In the genomic region with DNA sequence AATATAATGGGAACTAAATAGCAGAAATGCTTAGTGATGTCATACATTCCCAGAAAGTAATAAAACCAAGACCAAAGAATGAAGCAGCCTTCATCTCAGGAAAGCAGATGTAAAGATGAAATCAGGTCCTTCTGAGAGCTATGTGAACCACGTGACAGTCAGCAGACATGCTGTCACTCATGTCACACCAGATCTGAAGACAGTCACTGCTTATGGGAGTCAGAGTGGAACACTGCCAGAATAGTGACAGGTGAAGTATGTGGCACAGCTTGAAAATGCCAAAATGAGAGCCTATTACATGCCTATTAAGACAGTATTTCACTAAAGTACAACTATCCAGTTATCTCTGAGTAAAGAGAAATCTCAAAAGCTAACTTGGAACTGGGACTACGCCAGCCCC, we compare ENCODE assay signal across 27 mouse cellular contexts. TPM values are rescaled to one million over a fixed set of nuclear protein-coding genes. Genes with fewer than 3 reads are reported as not detected.
A peak's percentile ranks its signal among the peaks of the same experiment; 100 is the strongest.
DNase-seq lines count a peak whose midpoint lies in the region; ATAC-seq and TF ChIP-seq lines count a peak whose summit lies in the region.
"Had no signal": no experiment of that assay in that cellular context is flagged by ENCODE, and none has a peak within 500 bp of the region (broad histone marks: within the 10 kb centered on the region; RNA-seq: fewer than 3 reads in every experiment).

No protein-coding gene starts in this region.

- H3K4me2 ChIP-seq in heart, embryonic 13.5 days = no peak overlapping the region
- H3K4me2 ChIP-seq in limb, embryonic 13.5 days (replicated peaks) = no peak overlapping the region
- no peak overlapping the region for H3K4me2 ChIP-seq in forebrain, postnatal 0 days (ENCODE audit: low read depth)
- H3K4me2 ChIP-seq: embryonic facial prominence, embryonic 12.5 days; heart, embryonic 11.5 days; midbrain, embryonic 12.5 days; stomach, embryonic 15.5 days had no signal

- WGBS in heart, embryonic 13.5 days = 59% methylated on average over 2 of the region's 2 CpGs
- 64% methylated on average over 2 of the region's 2 CpGs for WGBS in heart, adult 2 months
- WGBS in limb, embryonic 13.5 days = 72% methylated on average over 2 of the region's 2 CpGs
- 88% methylated on average over 2 of the region's 2 CpGs for WGBS in limb, embryonic 10.5 days
- WGBS in forebrain, postnatal 0 days = 50% methylated on average over 2 of the region's 2 CpGs

- H3K79me2 ChIP-seq in heart, adult 2 months (replicated peaks; ENCODE audit: control insufficient read depth, insufficient read depth, low read length) = peaks cover 5% of the 10 kb centered on the region

- intact Hi-C loops in heart, adult 2 months (cut with DNase I) = no loop called here

- peak overlapping the region; percentile 41; the same call in 1 of the 2 replicates for H3K27ac ChIP-seq in heart, embryonic 13.5 days (replicated peaks)
- no peak overlapping the region for H3K27ac ChIP-seq in heart, adult 2 months
- H3K27ac ChIP-seq in limb, embryonic 13.5 days = no peak overlapping the region
- no peak overlapping the region for H3K27ac ChIP-seq in limb, embryonic 10.5 days
- no peak overlapping the region for H3K27ac ChIP-seq in forebrain, postnatal 0 days (ENCODE audit: low read depth, low read length)
- H3K27ac ChIP-seq: embryonic facial prominence, embryonic 12.5 days; hindbrain, embryonic 10.5 days; midbrain, embryonic 12.5 days; stomach, embryonic 15.5 days had no signal

- H3K36me3 ChIP-seq in heart, embryonic 13.5 days = peaks cover 6% of the 10 kb centered on the region
- H3K36me3 ChIP-seq in heart, adult 2 months (ENCODE audit: control insufficient read depth, insufficient read depth, low read length) = peaks cover 6% of the 10 kb centered on the region
- H3K36me3 ChIP-seq in limb, embryonic 13.5 days = peaks cover 4% of the 10 kb centered on the region; the same call in 1 of the 2 replicates
- H3K36me3 ChIP-seq in limb, embryonic 10.5 days = peaks cover 5% of the 10 kb centered on the region
- no peaks in the 10 kb centered on the region for H3K36me3 ChIP-seq in forebrain, postnatal 0 days (ENCODE audit: insufficient read depth)
- H3K36me3 ChIP-seq: midbrain, embryonic 12.5 days; stomach, embryonic 15.5 days had no signal

- H3K9ac ChIP-seq in heart, embryonic 13.5 days = no peak overlapping the region
- H3K9ac ChIP-seq in heart, adult 2 months (ENCODE audit: low read depth, low read length) = no peak overlapping the region
- H3K9ac ChIP-seq in limb, embryonic 13.5 days = no peak overlapping the region
- H3K9ac ChIP-seq in forebrain, postnatal 0 days = no peak overlapping the region
- H3K9ac ChIP-seq: embryonic facial prominence, embryonic 12.5 days; midbrain, embryonic 12.5 days; stomach, embryonic 15.5 days had no signal

- H3K4me1 ChIP-seq in heart, embryonic 13.5 days = peaks cover 49% of the 10 kb centered on the region
- peaks cover 17% of the 10 kb centered on the region for H3K4me1 ChIP-seq in heart, adult 2 months (ENCODE audit: control insufficient read depth, insufficient read depth, low read length)
- H3K4me1 ChIP-seq in limb, embryonic 13.5 days = peaks cover 11% of the 10 kb centered on the region; the same call in 1 of the 2 replicates
- peaks cover 3% of the 10 kb centered on the region; the same call in 1 of the 2 replicates for H3K4me1 ChIP-seq in limb, embryonic 10.5 days
- H3K4me1 ChIP-seq in forebrain, postnatal 0 days (ENCODE audit: insufficient read depth) = no peaks in the 10 kb centered on the region
- H3K4me1 ChIP-seq: embryonic facial prominence, embryonic 12.5 days; stomach, embryonic 15.5 days had no signal

- no peaks in the 10 kb centered on the region for H3K27me3 ChIP-seq in heart, embryonic 13.5 days (replicated peaks)
- H3K27me3 ChIP-seq in heart, adult 2 months (ENCODE audit: control insufficient read depth, insufficient read depth, low read length) = no peaks in the 10 kb centered on the region
- H3K27me3 ChIP-seq in limb, embryonic 13.5 days = no peaks in the 10 kb centered on the region
- no peaks in the 10 kb centered on the region for H3K27me3 ChIP-seq in limb, embryonic 10.5 days (ENCODE audit: low read depth, poor library complexity, severe bottlenecking)
- no peaks in the 10 kb centered on the region for H3K27me3 ChIP-seq in forebrain, postnatal 0 days (ENCODE audit: insufficient read depth, low read length)
- H3K27me3 ChIP-seq: embryonic facial prominence, embryonic 12.5 days; midbrain, embryonic 12.5 days; stomach, embryonic 15.5 days had no signal

- DNase-seq in heart, adult 2 months = no peak
- DNase-seq in limb, embryonic 10.5 days (ENCODE audit: low spot score) = no peak
- peak; percentile 47 for DNase-seq in brain, adult 2 months (ENCODE audit: low read depth, low spot score)
- peak; percentile 14 for DNase-seq in forebrain, postnatal 0 days
- no peak for DNase-seq in layer of hippocampus, adult 9-10 months (ENCODE audit: low spot score)
- DNase-seq: adrenal gland, postnatal 25 days; cerebellum, adult 11-12 months; cerebellum, postnatal 14 days; gastrocnemius, postnatal 10 days; kidney, adult 18-20 months; kidney, postnatal 4 days; layer of hippocampus, adult 9-11 months; right cerebral cortex, adult 18-20 months; right cerebral cortex, postnatal 4 days; thymus, postnatal 25 days had no signal

- no peak for TF ChIP-seq CTCF in heart, adult 2 months (IDR thresholded peaks at IDR 0.05)
- no peak for TF ChIP-seq CTCF in forebrain, postnatal 0 days (IDR thresholded peaks at IDR 0.05; ENCODE audit: low read depth)

- no peaks in the 10 kb centered on the region for H3K9me3 ChIP-seq in heart, embryonic 13.5 days
- no peaks in the 10 kb centered on the region for H3K9me3 ChIP-seq in limb, embryonic 13.5 days
- no peaks in the 10 kb centered on the region for H3K9me3 ChIP-seq in limb, embryonic 10.5 days (replicated peaks)
- no peaks in the 10 kb centered on the region for H3K9me3 ChIP-seq in forebrain, postnatal 0 days (ENCODE audit: low read length)
- H3K9me3 ChIP-seq: embryonic facial prominence, embryonic 12.5 days; hindbrain, embryonic 10.5 days; midbrain, embryonic 12.5 days; stomach, embryonic 15.5 days had no signal

- TF ChIP-seq EP300 in heart, adult 2 months (IDR thresholded peaks at IDR 0.05; ENCODE audit: insufficient read depth, low read depth, low read length) = no peak

- no peak for ATAC-seq in heart, embryonic 13.5 days (ENCODE audit: extremely low read depth, insufficient number of reproducible peaks, low FRiP score, low TSS enrichment)
- ATAC-seq in limb, embryonic 13.5 days (ENCODE audit: low FRiP score, low read depth) = peak; percentile 57; the same call in 1 of the 2 replicates
- peak; percentile 73 for ATAC-seq in forebrain, postnatal 0 days
- ATAC-seq in frontal cortex, adult (ENCODE audit: low TSS enrichment) = no peak
- ATAC-seq: inflammation-experienced regulatory T-cells, adult 6 months; lung, postnatal 0 days had no signal

- TF ChIP-seq POLR2A in heart, adult 2 months (IDR thresholded peaks at IDR 0.05; ENCODE audit: insufficient read depth, low read depth, low read length) = no peak

- H3K4me3 ChIP-seq in heart, embryonic 13.5 days = no peak overlapping the region
- H3K4me3 ChIP-seq in heart, adult 2 months = no peak overlapping the region
- no peak overlapping the region for H3K4me3 ChIP-seq in limb, embryonic 13.5 days
- no peak overlapping the region for H3K4me3 ChIP-seq in limb, embryonic 10.5 days
- no peak overlapping the region for H3K4me3 ChIP-seq in forebrain, postnatal 0 days (ENCODE audit: low read depth, low read length)
- H3K4me3 ChIP-seq: embryonic facial prominence, embryonic 12.5 days; erythroblast, embryonic 14.5 days; hindbrain, embryonic 10.5 days; midbrain, embryonic 12.5 days; myocyte; stomach, embryonic 15.5 days had no signal

RNA-seq across cellular contexts. Expression of gene Zmynd11, which starts 26.9 kb away (rescaled TPM):
- polyA plus RNA-seq in heart, embryonic 13.5 days (2015; fragmentation: Nextera tagmentation; extraction: Ambion mirVana) = 98.4 and 103 TPM in 2 replicates
- 100 to 1,000 TPM; 115 to 129 TPM for total RNA-seq in heart, adult 2 months (2021)
- polyA plus RNA-seq in heart, adult 2 months (2012; rRNA removed) = 48.0 and 83.6 TPM in 2 replicates
- 122 and 127 TPM in 2 replicates for polyA plus RNA-seq in limb, embryonic 13.5 days (2015; fragmentation: Nextera tagmentation; extraction: Ambion mirVana)
- 74.5 and 86.3 TPM in 2 replicates for polyA plus RNA-seq in limb, embryonic 10.5 days (2016; fragmentation: Nextera tagmentation; extraction: Ambion mirVana)
- 237 and 240 TPM in 2 replicates for total RNA-seq in forebrain, postnatal 0 days (2014; rRNA removed)
- 116 and 157 TPM in 2 replicates for polyA plus RNA-seq in forebrain, postnatal 0 days (2015; fragmentation: Nextera tagmentation; extraction: Ambion mirVana)

Comparison
In these comparisons a context has a peak if more than half of its experiments do, and no peak if none do; other contexts are left out.
1. ATAC-seq: peak in limb, embryonic 13.5 days (single experiment) and forebrain, postnatal 0 days (single experiment); none in heart, embryonic 13.5 days (single experiment) and frontal cortex, adult (single experiment).
2. DNase-seq: peak in brain, adult 2 months (single experiment) and forebrain, postnatal 0 days (single experiment); none in heart, adult 2 months (0 of 2), limb, embryonic 10.5 days (single experiment) and layer of hippocampus, adult 9-10 months (single experiment).